Mouse (Mus musculus): ENCODE results near the gene Olfr412. TPM values are rescaled to one million over a fixed set of nuclear protein-coding genes. Genes with fewer than 3 reads are reported as not detected.

Gene Olfr412
- polyA plus RNA-seq, 1 experiment: not detected

GRCm38 (mm10) chr11:74391899-74392298 lies 30.0 kb downstream of the Olfr412 start:
- H3K4me3 ChIP-seq (ENCODE audit: insufficient read depth, low read length): no peak overlapping the region
- no peaks in the 10 kb centered on the region for H3K4me1 ChIP-seq (ENCODE audit: control insufficient read depth, insufficient read depth, low read length)
- H3K27ac ChIP-seq (ENCODE audit: insufficient read depth, low read length): no peak overlapping the region
- no peak for TF ChIP-seq POLR2A (IDR thresholded peaks at IDR 0.05; ENCODE audit: low read depth, low read length)
- no peak for TF ChIP-seq CTCF (IDR thresholded peaks at IDR 0.05; ENCODE audit: borderline replicate concordance, insufficient read depth, low read length)

- Histone ChIP-seq H3K4me3 (ENCODE audit: insufficient read depth, low read length) (no peak overlapping the region), H3K4me1 (ENCODE audit: control insufficient read depth, insufficient read depth, low read length) (no peaks in the 10 kb centered on the region), H3K27ac (ENCODE audit: insufficient read depth, low read length) (no peak overlapping the region)
- no peak for TF ChIP-seq CTCF (IDR thresholded peaks at IDR 0.05; ENCODE audit: borderline replicate concordance, insufficient read depth, low read length)
- TF ChIP-seq POLR2A (IDR thresholded peaks at IDR 0.05; ENCODE audit: low read depth, low read length): no peak
These were observed 31.0 kb downstream of the Olfr412 start for GRCm38 (mm10) chr11:74392903-74393302.

- no peak overlapping the region for H3K27ac ChIP-seq (ENCODE audit: insufficient read depth, low read length)
- H3K4me3 ChIP-seq (ENCODE audit: insufficient read depth, low read length): no peak overlapping the region
- no peak for TF ChIP-seq POLR2A (IDR thresholded peaks at IDR 0.05; ENCODE audit: low read depth, low read length)
- no peak for TF ChIP-seq CTCF (IDR thresholded peaks at IDR 0.05; ENCODE audit: borderline replicate concordance, insufficient read depth, low read length)
- H3K4me1 ChIP-seq (ENCODE audit: control insufficient read depth, insufficient read depth, low read length): no peaks in the 10 kb centered on the region
These were observed 31.6 kb downstream of the Olfr412 start for GRCm38 (mm10) chr11:74393489-74393888.

GRCm38 (mm10) chr11:74395583-74395982 lies 33.7 kb downstream of the Olfr412 start:
- TF ChIP-seq CTCF (IDR thresholded peaks at IDR 0.05; ENCODE audit: borderline replicate concordance, insufficient read depth, low read length) (no peak), POLR2A (IDR thresholded peaks at IDR 0.05; ENCODE audit: low read depth, low read length) (no peak)
- H3K27ac ChIP-seq (ENCODE audit: insufficient read depth, low read length): no peak overlapping the region
- H3K4me1 ChIP-seq (ENCODE audit: control insufficient read depth, insufficient read depth, low read length): no peaks in the 10 kb centered on the region
- no peak overlapping the region for H3K4me3 ChIP-seq (ENCODE audit: insufficient read depth, low read length)

- Histone ChIP-seq H3K27ac (ENCODE audit: insufficient read depth, low read length) (no peak overlapping the region), H3K4me1 (ENCODE audit: control insufficient read depth, insufficient read depth, low read length) (no peaks in the 10 kb centered on the region), H3K4me3 (ENCODE audit: insufficient read depth, low read length) (no peak overlapping the region)
- TF ChIP-seq POLR2A (IDR thresholded peaks at IDR 0.05; ENCODE audit: low read depth, low read length): no peak
- peak; percentile 33; the same call in 1 of the 2 replicates for TF ChIP-seq CTCF (IDR thresholded peaks at IDR 0.05; ENCODE audit: borderline replicate concordance, insufficient read depth, low read length)
These were observed 40.3 kb downstream of the Olfr412 start for GRCm38 (mm10) chr11:74402126-74402525.

- no peak for TF ChIP-seq CTCF (IDR thresholded peaks at IDR 0.05; ENCODE audit: borderline replicate concordance, insufficient read depth, low read length)
- TF ChIP-seq POLR2A (IDR thresholded peaks at IDR 0.05; ENCODE audit: low read depth, low read length): no peak
- Histone ChIP-seq H3K4me3 (ENCODE audit: insufficient read depth, low read length) (no peak overlapping the region), H3K27ac (ENCODE audit: insufficient read depth, low read length) (no peak overlapping the region), H3K4me1 (ENCODE audit: control insufficient read depth, insufficient read depth, low read length) (no peaks in the 10 kb centered on the region)
These were observed 42.3 kb downstream of the Olfr412 start for GRCm38 (mm10) chr11:74404216-74404615.

GRCm38 (mm10) chr11:74405201-74405600 lies 43.3 kb downstream of the Olfr412 start:
- H3K27ac ChIP-seq (ENCODE audit: insufficient read depth, low read length): no peak overlapping the region
- H3K4me1 ChIP-seq (ENCODE audit: control insufficient read depth, insufficient read depth, low read length): no peaks in the 10 kb centered on the region
- TF ChIP-seq CTCF (IDR thresholded peaks at IDR 0.05; ENCODE audit: borderline replicate concordance, insufficient read depth, low read length) (no peak), POLR2A (IDR thresholded peaks at IDR 0.05; ENCODE audit: low read depth, low read length) (no peak)
- no peak overlapping the region for H3K4me3 ChIP-seq (ENCODE audit: insufficient read depth, low read length)

- TF ChIP-seq CTCF (IDR thresholded peaks at IDR 0.05; ENCODE audit: borderline replicate concordance, insufficient read depth, low read length) (no peak), POLR2A (IDR thresholded peaks at IDR 0.05; ENCODE audit: low read depth, low read length) (no peak)
- H3K4me3 ChIP-seq (ENCODE audit: insufficient read depth, low read length): no peak overlapping the region
- no peaks in the 10 kb centered on the region for H3K4me1 ChIP-seq (ENCODE audit: control insufficient read depth, insufficient read depth, low read length)
- H3K27ac ChIP-seq (ENCODE audit: insufficient read depth, low read length): no peak overlapping the region
These were observed 46.9 kb downstream of the Olfr412 start for GRCm38 (mm10) chr11:74408587-74409446.

- no peak for TF ChIP-seq POLR2A (IDR thresholded peaks at IDR 0.05; ENCODE audit: low read depth, low read length)
- no peak for TF ChIP-seq CTCF (IDR thresholded peaks at IDR 0.05; ENCODE audit: borderline replicate concordance, insufficient read depth, low read length)
- Histone ChIP-seq H3K4me3 (ENCODE audit: insufficient read depth, low read length) (no peak overlapping the region), H3K27ac (ENCODE audit: insufficient read depth, low read length) (no peak overlapping the region), H3K4me1 (ENCODE audit: control insufficient read depth, insufficient read depth, low read length) (no peaks in the 10 kb centered on the region)
These were observed 47.5 kb downstream of the Olfr412 start for GRCm38 (mm10) chr11:74409447-74409754.

- no peak overlapping the region for H3K4me3 ChIP-seq (ENCODE audit: insufficient read depth, low read length)
- H3K27ac ChIP-seq (ENCODE audit: insufficient read depth, low read length): no peak overlapping the region
- no peaks in the 10 kb centered on the region for H3K4me1 ChIP-seq (ENCODE audit: control insufficient read depth, insufficient read depth, low read length)
- TF ChIP-seq CTCF (IDR thresholded peaks at IDR 0.05; ENCODE audit: borderline replicate concordance, insufficient read depth, low read length) (no peak), POLR2A (IDR thresholded peaks at IDR 0.05; ENCODE audit: low read depth, low read length) (no peak)
These were observed 47.9 kb downstream of the Olfr412 start for GRCm38 (mm10) chr11:74409757-74410174.
